Mouse (Mus musculus): ENCODE measurements at regions not wholly inside any gene's neighbourhood (a gene's known extent, or its start where the extent isn't known, plus 50 kb on each side); places are given as distances from the start of the nearest gene placed in this dataset.

GRCm38 (mm10) chr7:117127728-117128127 is 253.1 kb upstream of the Xylt1 start:
- DNase-seq, result no peak

GRCm38 (mm10) chr7:117134869-117135268 is 245.9 kb upstream of the Xylt1 start:
- no peak for DNase-seq

DNA sequence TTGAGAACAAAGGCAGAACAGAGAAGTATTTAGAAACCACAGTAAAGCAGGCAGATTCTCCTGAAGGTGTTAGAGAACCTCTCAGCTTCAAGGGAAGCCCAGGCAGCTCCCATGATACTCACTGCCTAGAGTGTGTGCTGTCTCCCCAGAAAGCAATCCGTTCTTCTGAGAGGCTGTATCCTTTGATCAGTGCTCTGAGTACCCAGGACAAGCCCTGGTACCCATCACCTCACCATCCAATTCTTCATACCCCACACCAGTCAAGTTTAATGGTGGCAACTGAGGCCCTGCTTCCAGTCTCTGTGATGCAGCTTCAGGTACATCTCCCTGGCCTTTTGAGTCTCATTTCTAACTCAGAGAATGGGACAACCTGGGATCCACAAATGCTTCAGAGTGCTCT is 242.1 kb upstream of the Xylt1 start:
- DNase-seq, result no peak

- peak; percentile 62 for DNase-seq
Measured at GRCm38 (mm10) chr7:117139245-117139970, 241.4 kb upstream of the Xylt1 start.

GRCm38 (mm10) chr7:117139971-117140247 is 240.9 kb upstream of the Xylt1 start:
- no peak for DNase-seq

DNA sequence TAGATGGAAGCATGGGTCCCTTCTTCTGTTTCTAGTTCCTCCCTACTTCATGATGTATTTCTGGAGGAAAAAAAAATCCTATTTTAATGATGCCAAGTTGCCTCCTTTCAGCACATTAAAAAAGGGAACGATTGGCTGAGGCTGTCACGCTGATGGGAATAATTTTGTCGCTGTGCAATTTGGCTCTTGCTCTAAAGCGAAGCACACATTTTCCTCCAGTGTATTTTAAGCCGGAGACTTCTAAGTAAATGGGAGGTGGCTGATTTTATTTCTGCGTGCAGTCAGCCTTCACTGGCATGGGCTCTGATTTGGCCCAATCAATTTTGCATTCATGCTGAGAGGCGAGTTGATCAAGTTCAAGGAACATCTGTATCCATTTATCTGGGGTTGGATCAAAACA is 234.0 kb upstream of the Xylt1 start:
- no peak for DNase-seq

- DNase-seq, result no peak
Measured at GRCm38 (mm10) chr7:117150355-117150754, 230.4 kb upstream of the Xylt1 start.

DNA sequence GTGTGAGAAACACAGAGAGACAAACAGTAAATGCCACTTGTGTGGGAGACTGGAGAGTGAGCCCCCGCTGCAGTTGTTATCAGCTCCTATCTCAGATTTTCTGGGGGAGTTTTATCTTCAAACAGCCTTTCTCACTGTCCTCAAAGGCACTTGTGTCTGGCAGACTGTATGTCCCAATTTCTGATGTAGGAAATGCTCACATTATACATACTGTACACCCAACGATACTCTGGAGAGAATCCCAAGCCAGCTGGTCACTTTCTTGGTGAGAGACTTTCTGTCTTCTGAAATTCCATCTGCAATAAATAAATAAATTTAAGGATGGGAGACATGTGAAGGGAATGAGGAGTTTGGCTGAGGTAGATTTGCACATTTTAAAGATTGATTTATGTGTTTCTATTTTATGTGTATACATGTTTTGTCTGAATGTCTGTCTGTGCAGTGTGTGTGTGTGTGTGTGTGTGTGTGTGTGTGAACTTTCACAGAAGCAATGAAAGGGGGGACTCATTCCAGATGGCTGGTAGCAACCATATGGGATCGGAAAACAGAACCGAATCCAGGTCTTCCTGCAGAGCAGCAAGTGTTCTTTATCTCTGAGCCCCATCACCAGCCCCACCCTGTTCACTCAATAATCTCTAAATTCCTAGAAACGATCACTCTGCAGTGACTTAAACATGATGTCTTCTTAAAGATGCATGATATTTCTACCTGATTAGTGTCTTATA is 226.8 kb upstream of the Xylt1 start:
- DNase-seq, result no peak

DNA sequence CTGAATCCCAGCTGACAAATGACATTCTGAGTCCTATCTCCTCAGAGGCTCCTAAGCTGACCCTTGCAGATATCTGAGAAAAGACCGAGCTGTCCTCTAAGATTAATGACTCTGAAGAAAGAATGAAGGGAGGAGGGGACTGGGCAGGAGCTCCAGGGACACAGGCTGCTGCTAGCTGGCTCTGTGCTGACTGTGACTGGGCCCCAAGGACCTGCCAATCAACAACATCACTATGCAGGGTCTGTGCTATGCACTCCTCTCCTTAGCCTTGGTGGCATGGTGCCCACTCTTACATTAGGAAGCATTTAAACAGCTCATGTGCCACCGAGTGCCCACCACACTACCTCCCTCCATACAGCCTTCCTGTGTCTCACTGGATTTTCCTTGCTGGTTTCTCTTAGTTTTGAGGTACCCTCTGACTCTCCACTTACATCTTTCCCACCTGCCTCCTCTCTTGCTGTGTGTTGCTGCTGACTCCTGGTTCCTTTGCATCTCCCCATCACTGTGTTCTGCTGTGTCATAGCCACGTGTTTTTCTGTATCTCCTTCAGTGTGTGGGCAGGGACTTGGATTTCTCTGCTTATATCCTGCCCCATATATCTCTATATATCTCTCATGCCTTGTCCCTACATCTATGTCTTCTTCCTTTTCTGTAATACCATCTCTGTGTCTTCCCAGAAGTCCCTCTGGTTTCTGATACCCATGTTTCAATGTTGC is 219.4 kb upstream of the Xylt1 start:
- no peak for DNase-seq

- DNase-seq, result peak; percentile 21
Measured at GRCm38 (mm10) chr7:117174811-117175422, 205.9 kb upstream of the Xylt1 start.

GRCm38 (mm10) chr7:117184011-117184410 is 196.8 kb upstream of the Xylt1 start:
- no peak for DNase-seq

DNA sequence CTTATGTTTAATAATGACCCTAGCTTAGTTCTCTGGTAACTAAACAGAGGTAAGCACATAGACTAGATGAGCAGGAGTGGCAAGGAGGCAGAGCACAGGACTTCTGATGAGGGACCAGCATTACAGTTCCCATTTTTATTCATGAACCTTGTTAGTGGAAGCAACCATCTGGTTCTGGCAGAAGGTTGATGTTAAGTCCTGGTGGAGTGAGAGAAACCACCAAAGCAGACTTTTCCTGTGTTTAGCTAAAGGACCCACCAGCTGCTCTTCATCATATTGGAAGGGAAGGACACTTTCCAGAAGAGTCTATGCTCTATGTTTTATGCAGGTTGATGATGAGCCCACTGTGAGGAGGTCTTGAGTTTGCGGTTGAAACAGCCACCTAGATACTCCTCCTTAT is 194.9 kb upstream of the Xylt1 start:
- DNase-seq, result no peak

GRCm38 (mm10) chr7:117196611-117197010 is 184.2 kb upstream of the Xylt1 start:
- DNase-seq, result no peak

- DNase-seq, result no peak
Measured at GRCm38 (mm10) chr7:117226294-117226693, 154.5 kb upstream of the Xylt1 start.

DNA sequence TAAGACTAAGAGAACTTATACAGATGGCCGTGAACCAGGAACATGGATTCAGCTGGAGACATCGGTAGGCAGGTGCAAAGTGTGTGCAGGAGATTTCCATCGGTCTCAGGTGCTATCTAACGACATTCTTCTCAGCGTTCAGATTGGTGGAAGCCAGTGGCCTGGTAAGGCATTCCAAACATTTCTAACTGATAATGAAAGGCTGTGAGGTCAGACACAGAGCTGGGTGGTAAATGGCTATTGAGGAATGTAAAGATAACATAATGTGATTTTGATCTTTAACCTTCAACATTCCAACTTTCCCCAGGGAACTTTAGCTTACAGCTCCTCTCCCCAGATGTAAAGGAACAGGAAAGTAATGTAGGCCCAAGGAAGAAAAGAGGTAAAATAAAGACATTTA is 151.2 kb upstream of the Xylt1 start:
- no peak for DNase-seq

- no peak for DNase-seq
Measured at GRCm38 (mm10) chr7:117256819-117257218, 124.0 kb upstream of the Xylt1 start.

GRCm38 (mm10) chr7:117258557-117258956 is 122.2 kb upstream of the Xylt1 start:
- no peak for DNase-seq

DNA sequence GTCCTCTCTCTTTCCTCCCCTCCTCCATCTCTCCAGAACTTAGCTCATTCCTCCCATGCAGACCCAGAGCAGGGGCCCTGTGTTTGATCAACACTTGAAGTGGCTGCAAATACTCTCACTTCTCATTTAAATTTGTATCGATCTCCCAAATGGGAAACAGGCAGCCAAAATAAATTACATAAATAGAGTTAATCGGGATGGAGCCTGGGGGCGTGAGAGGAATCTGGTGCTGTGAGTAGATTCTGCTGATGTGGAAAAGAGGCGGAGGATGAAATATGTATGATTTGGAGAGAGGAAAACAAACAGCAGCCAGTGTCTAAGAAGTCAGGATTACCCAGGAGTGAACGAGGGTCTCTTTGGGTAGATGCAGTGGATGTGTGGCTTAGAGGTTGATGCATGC is 121.6 kb upstream of the Xylt1 start:
- no peak for DNase-seq

- DNase-seq, result no peak
Measured at GRCm38 (mm10) chr7:117259674-117260294, 121.0 kb upstream of the Xylt1 start.

- DNase-seq, result no peak
Measured at GRCm38 (mm10) chr7:117260596-117260995, 120.2 kb upstream of the Xylt1 start.

DNA sequence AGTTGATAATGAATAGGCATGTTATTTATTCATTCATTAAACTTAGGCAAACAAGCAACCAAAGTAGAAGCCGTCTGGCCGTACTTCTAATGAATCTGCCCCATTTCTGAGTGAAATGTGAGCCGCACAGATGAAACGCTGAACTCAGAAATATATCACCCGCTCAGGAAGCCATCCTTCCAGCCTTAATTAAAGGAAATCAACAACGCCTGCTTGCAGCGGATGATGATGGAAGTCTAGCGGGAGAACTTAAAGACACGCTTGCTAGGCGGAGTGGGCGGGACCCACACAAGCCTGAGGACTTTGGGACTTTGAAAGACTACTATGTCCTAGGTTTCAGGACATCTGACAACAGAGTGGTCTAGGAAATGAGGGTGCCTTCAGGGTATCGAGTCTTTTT is 117.7 kb upstream of the Xylt1 start:
- DNase-seq, result no peak

DNA sequence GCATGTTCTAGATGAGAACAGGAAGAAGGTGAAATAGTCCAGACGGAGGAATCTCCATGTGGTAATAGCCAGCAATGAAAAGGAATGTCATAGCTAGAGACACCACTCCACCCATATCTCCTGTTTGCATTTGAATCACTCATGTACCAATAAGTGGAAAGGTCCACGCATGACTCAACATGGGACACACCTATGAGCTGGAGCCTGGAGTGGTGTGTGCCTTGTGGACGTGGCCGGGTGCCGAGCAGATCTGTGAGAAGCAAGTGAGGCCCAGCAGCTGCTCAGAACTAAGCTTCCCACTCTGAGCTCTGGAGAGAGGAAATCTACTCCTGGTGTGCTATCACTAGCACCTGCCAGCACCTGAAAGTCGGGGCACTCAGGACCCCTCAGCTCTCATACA is 116.4 kb upstream of the Xylt1 start:
- DNase-seq, result no peak

- no peak for DNase-seq
Measured at GRCm38 (mm10) chr7:117268096-117268495, 112.7 kb upstream of the Xylt1 start.
